11 mouse cellular contexts compared by ENCODE assay signal in the genomic region with DNA sequence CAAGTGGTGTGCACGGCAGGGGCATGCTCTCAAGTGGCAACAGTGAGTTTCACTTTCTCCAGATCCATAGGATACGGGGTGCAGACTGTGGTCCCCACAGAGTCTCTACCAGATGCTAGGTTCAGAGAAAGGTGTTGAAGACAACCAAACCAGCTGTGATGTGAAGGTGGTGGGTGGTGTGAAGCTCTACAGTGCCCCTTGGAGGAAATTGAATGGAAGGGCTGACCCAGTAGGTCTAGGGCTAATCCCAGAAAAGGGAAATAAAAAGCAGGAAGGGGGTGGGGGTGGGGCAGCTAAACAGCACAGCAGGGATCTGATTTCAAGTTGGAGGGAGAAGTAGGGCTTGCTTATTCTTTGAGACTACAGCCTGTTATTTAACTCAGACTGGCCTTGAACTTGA. TPM values are rescaled to one million over a fixed set of nuclear protein-coding genes. Genes with fewer than 3 reads are reported as not detected.
DNase-seq lines count a peak whose midpoint lies in the region; ATAC-seq and TF ChIP-seq lines count a peak whose summit lies in the region.
"Had no signal": no experiment of that assay in that cellular context is flagged by ENCODE, and none has a peak within 500 bp of the region (broad histone marks: within the 10 kb centered on the region; RNA-seq: fewer than 3 reads in every experiment).

No protein-coding gene starts in this region.

- H3K9ac ChIP-seq in kidney, postnatal 0 days (ENCODE audit: low read depth, low read length), result no peak overlapping the region
- no peak overlapping the region for H3K9ac ChIP-seq in kidney, embryonic 14.5 days (ENCODE audit: low read depth, low read length)
- no peak overlapping the region for H3K9ac ChIP-seq in CH12.LX (ENCODE audit: insufficient read depth, low read depth)
- H3K9ac ChIP-seq: limb, embryonic 15.5 days had no signal

- no peak; the same call in 1 of the 2 replicates for ATAC-seq in kidney, postnatal 0 days (replicated peaks; ENCODE audit: low FRiP score, low read depth)
- no peak for ATAC-seq in kidney, embryonic 14.5 days (ENCODE audit: low FRiP score, low TSS enrichment)

- H3K36me3 ChIP-seq in kidney, postnatal 0 days (ENCODE audit: insufficient read depth, low read length), result no peaks in the 10 kb centered on the region
- H3K36me3 ChIP-seq in kidney, embryonic 14.5 days (ENCODE audit: control insufficient read depth, insufficient read depth, low read length), result no peaks in the 10 kb centered on the region
- H3K36me3 ChIP-seq in CH12.LX (replicated peaks in 1 of 2; ENCODE audit: control insufficient read depth in 1 of 2, insufficient read depth in 1 of 2, low read length in 1 of 2), result peaks cover 0 to 9% of the 10 kb centered on the region in 2 experiments
- H3K36me3 ChIP-seq: limb, embryonic 15.5 days had no signal

- H3K27ac ChIP-seq in kidney, postnatal 0 days, result no peak overlapping the region
- no peak overlapping the region for H3K27ac ChIP-seq in kidney, embryonic 14.5 days (ENCODE audit: low read depth, low read length)
- no peak overlapping the region for H3K27ac ChIP-seq in CH12.LX (ENCODE audit: insufficient read depth, low read depth)
- H3K27ac ChIP-seq: limb, embryonic 15.5 days had no signal

- 66% methylated on average over 2 of the region's 2 CpGs for WGBS in kidney, postnatal 0 days
- 75% methylated on average over 2 of the region's 2 CpGs for WGBS in kidney, embryonic 14.5 days

- H3K9me3 ChIP-seq in kidney, postnatal 0 days (replicated peaks; ENCODE audit: low read length), result no peaks in the 10 kb centered on the region
- no peaks in the 10 kb centered on the region for H3K9me3 ChIP-seq in kidney, embryonic 14.5 days (ENCODE audit: control insufficient read depth, low read length)
- H3K9me3 ChIP-seq in CH12.LX (replicated peaks; ENCODE audit: low read length), result peaks cover 5% of the 10 kb centered on the region
- H3K9me3 ChIP-seq: limb, embryonic 15.5 days had no signal

- dilution Hi-C loops in CH12.LX (cut with MboI; ENCODE audit: extremely low pct_ligation_motif_present, extremely low pct_unique_long_range_greater_than_20kb, low sequenced_read_pairs), result no loop called here

- TF ChIP-seq CTCF in kidney, postnatal 0 days (IDR thresholded peaks at IDR 0.05; ENCODE audit: low read depth), result peak; percentile 53
- TF ChIP-seq CTCF in CH12.LX (conservative IDR thresholded peaks at IDR 0.05 in 1 of 2, IDR thresholded peaks at IDR 0.05 in 1 of 2; ENCODE audit: low read depth in 2 of 2, low read length in 2 of 2), result peak in 1 of 2 experiments; percentile 25; a peak in 1 of 4 replicates

- no peak for TF ChIP-seq POLR2A in CH12.LX (IDR thresholded peaks at IDR 0.05; ENCODE audit: low read depth, low read length)

- H3K4me3 ChIP-seq in kidney, postnatal 0 days (replicated peaks; ENCODE audit: low read depth, low read length), result no peak overlapping the region
- H3K4me3 ChIP-seq in kidney, embryonic 14.5 days (ENCODE audit: low read length), result no peak overlapping the region
- no peak overlapping the region for H3K4me3 ChIP-seq in CH12.LX (replicated peaks in 1 of 3; ENCODE audit: low read depth in 2 of 3, low read length in 2 of 3, poor library complexity in 1 of 3)
- H3K4me3 ChIP-seq: limb, embryonic 15.5 days had no signal

- in situ Hi-C loops in CH12.LX (cut with MboI; ENCODE audit: low pct_ligation_motif_present, low pct_unique_long_range_greater_than_20kb, low sequenced_read_pairs), result loop anchor here (10.0 to 25.0 kb wide), 2 partner anchors 125 to 448 kb away; partner anchors contain the start of gene Cd164

- intact Hi-C loops in heart, postnatal 36 days (cut with DNase I), result loop anchor here (2.0 to 10.0 kb wide), 2 partner anchors 129 to 265 kb away; no protein-coding TSS in a partner anchor

- no peak overlapping the region for H3K4me2 ChIP-seq in kidney, postnatal 0 days (ENCODE audit: low read length)
- H3K4me2 ChIP-seq in kidney, embryonic 14.5 days (replicated peaks; ENCODE audit: low read depth, low read length), result no peak overlapping the region
- no peak overlapping the region for H3K4me2 ChIP-seq in CH12.LX (ENCODE audit: insufficient read depth, low read depth, poor library complexity, severe bottlenecking)
- H3K4me2 ChIP-seq: limb, embryonic 15.5 days; midbrain, embryonic 11.5 days had no signal

- TF ChIP-seq EP300 in CH12.LX (IDR thresholded peaks at IDR 0.05; ENCODE audit: low read length), result no peak

- no peaks in the 10 kb centered on the region for H3K27me3 ChIP-seq in kidney, postnatal 0 days (ENCODE audit: insufficient read depth, low read length)
- no peaks in the 10 kb centered on the region for H3K27me3 ChIP-seq in kidney, embryonic 14.5 days (ENCODE audit: control insufficient read depth, insufficient read depth, low read length)
- no peaks in the 10 kb centered on the region for H3K27me3 ChIP-seq in CH12.LX (replicated peaks)
- H3K27me3 ChIP-seq: limb, embryonic 15.5 days had no signal

- peak; percentile 42 for DNase-seq in kidney, postnatal 0 days (ENCODE audit: low spot score)
- peak; percentile 57 for DNase-seq in 416B (ENCODE audit: low read depth)
- no peak for DNase-seq in CH12.LX (ENCODE audit: extremely low read depth)
- peak; percentile 21 to 36 for DNase-seq in heart, postnatal 36 days
- DNase-seq in spleen, postnatal 4 days (ENCODE audit: low spot score in 2 of 2), result no peak
- no peak for DNase-seq in gastrocnemius, adult 18-20 months (ENCODE audit: low spot score)
- DNase-seq: adrenal gland, adult 8-10 months; kidney, adult 9 months had no signal

- H3K4me1 ChIP-seq in kidney, postnatal 0 days (replicated peaks; ENCODE audit: insufficient read depth, low read length), result no peaks in the 10 kb centered on the region
- H3K4me1 ChIP-seq in kidney, embryonic 14.5 days (ENCODE audit: control insufficient read depth, insufficient read depth, low read length), result no peaks in the 10 kb centered on the region
- peaks cover 4 to 38% of the 10 kb centered on the region in 2 experiments for H3K4me1 ChIP-seq in CH12.LX (ENCODE audit: control insufficient read depth in 1 of 2, insufficient read depth in 2 of 2)
- H3K4me1 ChIP-seq: limb, embryonic 15.5 days had no signal

- no peaks in the 10 kb centered on the region for H3K79me2 ChIP-seq in CH12.LX (replicated peaks; ENCODE audit: control insufficient read depth, extremely low read depth, insufficient read depth, poor library complexity, severe bottlenecking)

- TF ChIP-seq RAD21 in CH12.LX (IDR thresholded peaks at IDR 0.05; ENCODE audit: low read depth, low read length), result peak; percentile 18

TF ChIP-seq in CH12.LX, 34 proteins besides CTCF, POLR2A, EP300 and RAD21:
- TF ChIP-seq GABPA (IDR thresholded peaks at IDR 0.05; ENCODE audit: insufficient replicate concordance, low read depth, low read length) (no peak), MXI1 (IDR thresholded peaks at IDR 0.05; ENCODE audit: low read depth, low read length) (no peak), SMC3 (IDR thresholded peaks at IDR 0.05; ENCODE audit: low read depth, low read length) (peak; percentile 19; the same call in 1 of the 2 replicates)

RNA-seq across cellular contexts. Expression of gene Armc2, which starts 58.4 kb away (rescaled TPM):
- polyA plus RNA-seq in kidney, postnatal 0 days (2015; fragmentation: Nextera tagmentation; extraction: Ambion mirVana), result 0.71 and 1.4 TPM in 2 replicates
- 0.42 and 1.8 TPM in 2 replicates for polyA plus RNA-seq in kidney, embryonic 14.5 days (2014; fragmentation: Nextera tagmentation; extraction: Ambion mirVana)
- total RNA-seq in CH12.LX (2012; rRNA removed) (0.34 and 0.71 TPM in 2 replicates), CH12.LX (2014; rRNA removed) (0.66 and 0.90 TPM in 2 replicates)
- polyA plus RNA-seq in CH12.LX (2012; ENCODE audit: insufficient read length, low read depth), result 0.79 and 0.99 TPM in 2 replicates
- 10 to 100 TPM in 1 of 2 experiments, 1 to 10 TPM in 1; 9.9 to 11.8 TPM for total RNA-seq in heart, postnatal 36 days (2021)
- under 1 TPM; 0.50 to 0.57 TPM for total RNA-seq in gastrocnemius, adult 18-20 months (2021)

Comparison
In these comparisons a context has a peak if more than half of its experiments do, and no peak if none do; other contexts are left out.
1. DNase-seq: peak in kidney, postnatal 0 days (single experiment), 416B (single experiment) and heart, postnatal 36 days (2 of 2); none in CH12.LX (single experiment), spleen, postnatal 4 days (0 of 2) and gastrocnemius, adult 18-20 months (single experiment).
2. RNA of gene Armc2, which starts 58.4 kb away (total RNA-seq): 9.9 to 11.8 TPM in heart, postnatal 36 days; 0.34 to 0.90 TPM in CH12.LX and 0.50 to 0.57 TPM in gastrocnemius, adult 18-20 months; every median in the first group is over 4 times any median in the second.